Mouse (Mus musculus) lung, postnatal 0 days (tissue): Measurements from ENCODE around the gene Kcnk18. TPM values are rescaled to one million over a fixed set of nuclear protein-coding genes. Genes with fewer than 3 reads are reported as not detected.
A peak's percentile ranks its signal among the peaks of the same experiment; 100 is the strongest.

ENCODE experiments used
- ATAC-seq: fragments of 200-750 bp; cut with Nextera tagmentation; 2 replicates; pipeline ENCODE4 v1.8.0; 2017; ENCODE audit warnings: moderate library complexity
- DNase-seq: peaks from one replicate; pipeline ENCODE4 v3.0.0-alpha.2; 2016; ENCODE audit warnings: low spot score
- H3K27ac ChIP-seq: fragments of 300-500 bp; sonication (generic); 2 replicates; pipeline ENCODE4 v1.5.1; 2014; ENCODE audit warnings: antibody characterized with exemption, mild to moderate bottlenecking, low read length, mixed read lengths
- H3K27me3 ChIP-seq: fragments of 300-500 bp; sonication (generic); replicated peaks from 2 replicates; pipeline ENCODE4 v1.6.1; 2014; ENCODE audit warnings: low read length, mixed read lengths; ENCODE audit not compliant: insufficient read depth
- H3K36me3 ChIP-seq: fragments of 300-500 bp; sonication (generic); 2 replicates; pipeline ENCODE4 v1.6.1; 2014; ENCODE audit warnings: low read length, mixed read lengths; ENCODE audit not compliant: insufficient read depth
- H3K4me1 ChIP-seq: fragments of 300-500 bp; sonication (generic); 2 replicates; pipeline ENCODE4 v1.6.1; 2014; ENCODE audit warnings: antibody characterized with exemption, low read depth, low read length, mixed read lengths; ENCODE audit not compliant: insufficient read depth
- H3K4me2 ChIP-seq: fragments of 300-500 bp; sonication (generic); replicated peaks from 2 replicates; pipeline ENCODE4 v1.6.1; 2014; ENCODE audit warnings: low read depth, mild to moderate bottlenecking, low read length, moderate library complexity, mixed read lengths
- H3K4me3 ChIP-seq: fragments of 300-500 bp; sonication (generic); 2 replicates; pipeline ENCODE4 v1.5.1; 2014; ENCODE audit warnings: low read depth, low read length
- H3K9ac ChIP-seq: fragments of 300-500 bp; sonication (generic); replicated peaks from 2 replicates; pipeline ENCODE4 v1.6.1; 2014; ENCODE audit warnings: low read depth, mild to moderate bottlenecking
- H3K9me3 ChIP-seq: fragments of 300-500 bp; sonication (generic); 2 replicates; pipeline ENCODE4 v1.6.1; 2016; ENCODE audit warnings: low read length, mixed read lengths
- CTCF ChIP-seq: IDR thresholded peaks from 2 replicates; pipeline ENCODE4 v1.5.1; 2016; ENCODE audit warnings: antibody characterized with exemption, mild to moderate bottlenecking
- EP300 ChIP-seq: IDR thresholded peaks from 2 replicates; pipeline ENCODE4 v1.6.1; 2016; ENCODE audit warnings: antibody characterized with exemption, mild to moderate bottlenecking, control low read depth
- WGBS: fragments of 180-500 bp; shearing (Covaris S2); extraction: QIAGEN DNeasy Blood & Tissue Kit; methylation state at CpG from one replicate; pipeline ENCODE4 v1.1.7; 2014; 5-methylcytosine and 5-hydroxymethylcytosine counted together
- polyA plus RNA-seq: library from polyadenylated mRNA; unstranded; fragments of >200 nt; fragmentation: Nextera tagmentation; extraction: Ambion mirVana; gene quantifications from 2 replicates; pipeline ENCODE4 v1.2.1, GENCODE M21; 2015

The Kcnk18 gene
- not detected in 2 replicates for polyA plus RNA-seq

DNA sequence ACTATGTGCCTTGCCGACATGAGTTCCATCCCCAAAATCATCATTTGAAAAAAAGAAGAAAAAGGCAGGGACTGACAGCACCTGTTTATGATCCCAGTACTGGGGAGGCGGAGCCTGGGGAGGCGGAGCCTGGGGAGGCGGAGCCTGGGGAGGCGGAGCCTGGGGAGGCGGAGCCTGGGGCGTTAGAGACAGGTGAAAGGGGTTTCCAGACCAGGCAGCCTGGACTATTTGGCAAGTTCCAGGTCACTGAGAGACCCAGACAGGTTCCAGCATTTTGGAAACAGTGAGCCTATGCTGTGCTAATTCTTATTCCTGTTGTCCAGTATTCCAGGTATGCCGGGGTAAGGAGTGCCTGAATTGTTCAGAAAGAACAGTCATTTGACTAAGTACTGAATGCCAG lies at the start of gene Kcnk18:
TSS of gene Kcnk18 (plus strand) at position 224 of the 400 bp plus-strand sequence.
- DNase-seq (no peak), ATAC-seq (no peak)
- Histone ChIP-seq H3K27me3 (no peaks in the 10 kb centered on the region), H3K9ac (no peak within 1 kb of the TSS), H3K27ac (no peak within 1 kb of the TSS), H3K36me3 (no peaks in the 10 kb centered on the region), H3K4me3 (no peak within 1 kb of the TSS), H3K4me1 (no peaks in the 10 kb centered on the region), H3K9me3 (no peaks in the 10 kb centered on the region), H3K4me2 (no peak within 1 kb of the TSS)
- WGBS, result 85% methylated on average over 8 of the region's 8 CpGs
- no peak for TF ChIP-seq EP300
- TF ChIP-seq CTCF, result no peak

DNA sequence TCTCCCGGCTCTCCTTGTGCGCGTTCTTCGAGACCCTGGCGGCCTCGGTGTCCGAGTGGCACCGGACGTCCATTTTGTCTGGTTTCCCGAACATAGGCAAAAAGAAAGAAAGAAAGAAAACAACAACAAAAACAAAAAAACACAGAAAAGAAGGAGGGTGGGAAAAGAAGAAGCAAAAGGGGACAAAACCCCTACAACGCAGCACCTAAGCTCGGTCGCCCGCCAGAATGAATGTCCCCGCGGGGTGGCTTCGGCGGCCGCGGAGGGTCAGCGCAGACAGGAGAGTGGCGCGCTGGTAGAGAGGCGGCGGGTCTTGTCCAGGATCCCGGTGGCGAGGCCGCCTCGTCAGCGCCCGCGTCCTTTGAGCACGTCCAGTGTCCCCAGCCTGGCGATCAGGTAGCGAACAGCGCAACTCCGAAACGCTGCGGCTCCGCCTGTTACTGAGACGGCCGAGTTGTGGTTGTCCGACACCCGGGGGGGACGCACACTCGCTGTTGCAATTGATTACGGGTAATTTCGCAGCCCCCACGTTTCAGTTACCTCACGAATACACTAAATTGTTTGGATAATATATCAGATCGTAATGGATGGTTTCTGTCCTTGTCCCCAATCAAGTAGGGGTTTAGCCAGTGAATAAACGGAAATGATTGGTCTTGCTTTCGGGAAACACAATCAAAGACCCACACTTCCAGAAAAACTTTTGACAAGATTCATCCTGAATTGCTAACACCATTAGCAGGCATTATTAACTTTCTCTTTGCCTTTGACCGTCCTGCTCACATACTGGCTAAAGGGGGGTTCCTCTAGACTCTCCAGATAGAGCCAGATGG lies 48.9 kb upstream of the Kcnk18 start, which contains the start of gene Vax1:
TSS of gene Vax1 (minus strand) at position 121 of the 830 bp plus-strand sequence.
- no peaks in the 10 kb centered on the region for H3K9me3 ChIP-seq
- peak within 1 kb of the TSS; percentile 54 for H3K4me2 ChIP-seq
- no peak for TF ChIP-seq CTCF
- TF ChIP-seq EP300, result no peak
- 0 out of 2 replicates have a peak, but pooled peaks cover 6% of the 10 kb centered on the region for H3K4me1 ChIP-seq
- no peaks in the 10 kb centered on the region for H3K36me3 ChIP-seq
- H3K27me3 ChIP-seq, result peaks cover 91% of the 10 kb centered on the region
- H3K4me3 ChIP-seq, result peak within 1 kb of the TSS; percentile 33
- 1% methylated on average over 54 of the region's 54 CpGs for WGBS
- no peak within 1 kb of the TSS for H3K9ac ChIP-seq
- no peak within 1 kb of the TSS for H3K27ac ChIP-seq
- ATAC-seq (no peak), DNase-seq (no peak)

DNA sequence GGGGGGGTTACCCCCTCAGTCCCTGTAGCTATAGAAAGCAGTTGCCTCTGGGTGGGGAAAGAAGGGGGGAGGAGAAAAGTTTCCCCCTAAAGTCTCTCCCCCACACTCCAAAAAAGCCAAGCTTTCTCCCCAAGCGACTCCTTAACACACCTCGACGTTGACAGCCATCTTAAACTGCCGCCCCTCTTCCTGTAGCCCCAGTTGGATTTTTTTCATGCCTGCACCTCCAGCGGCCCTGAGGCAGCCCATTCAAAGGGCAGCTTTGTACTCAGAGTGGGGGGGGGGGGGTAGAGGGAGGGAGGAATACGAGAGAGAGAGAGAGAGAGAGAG lies 48.3 kb upstream of the Kcnk18 start:
- TF ChIP-seq EP300 (no peak), CTCF (no peak)

DNA sequence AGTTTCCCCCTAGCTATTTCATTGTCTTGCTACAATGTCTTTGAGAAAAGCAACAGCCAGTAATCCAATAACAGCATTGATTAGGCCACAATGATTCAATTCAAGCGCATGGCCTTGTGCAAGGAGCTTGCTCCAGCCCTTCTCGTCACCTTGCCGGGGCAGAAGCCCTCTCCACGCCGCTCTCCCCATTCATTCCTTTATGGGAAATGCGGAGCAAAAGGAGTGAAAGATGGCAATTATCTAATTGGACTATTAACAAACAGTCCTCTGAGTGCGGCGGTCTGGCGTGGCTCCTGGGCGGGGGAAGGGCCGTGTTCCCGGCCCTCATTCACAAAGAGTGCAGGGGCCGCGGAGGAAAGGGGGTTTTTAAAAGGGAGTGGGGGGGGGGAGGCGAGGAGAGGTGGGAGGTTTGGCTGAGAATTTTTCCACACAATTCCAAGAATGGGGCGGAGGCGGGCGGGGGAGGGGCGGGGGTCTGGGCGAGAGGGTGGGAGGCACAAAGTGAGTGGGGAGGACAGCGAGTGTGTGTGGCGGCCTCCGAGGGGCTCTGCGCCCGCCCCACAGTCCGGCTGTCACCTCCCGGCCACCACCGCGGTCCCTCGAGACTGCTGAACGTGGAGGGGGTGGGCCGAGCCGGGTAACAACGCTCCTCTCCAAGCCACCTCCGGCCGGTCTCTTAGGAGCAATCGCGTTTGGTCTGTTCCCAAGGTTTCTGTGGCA lies 47.7 kb upstream of the Kcnk18 start:
- ATAC-seq (no peak), DNase-seq (no peak)
- Histone ChIP-seq H3K4me1 (0 out of 2 replicates have a peak, but pooled peaks cover 6% of the 10 kb centered on the region), H3K36me3 (no peaks in the 10 kb centered on the region), H3K4me3 (no peak overlapping the region), H3K9ac (no peak overlapping the region), H3K4me2 (no peak overlapping the region), H3K27ac (no peak overlapping the region), H3K27me3 (peaks cover 85% of the 10 kb centered on the region), H3K9me3 (no peaks in the 10 kb centered on the region)
- WGBS, result 2% methylated on average over 26 of the region's 38 CpGs
- TF ChIP-seq EP300 (no peak), CTCF (no peak)

More for the DNA sequence above, 48.3 kb upstream of the Kcnk18 start:
- H3K4me3 ChIP-seq, result peak overlapping the region; percentile 33; the same call in 1 of the 2 replicates
- no peaks in the 10 kb centered on the region for H3K9me3 ChIP-seq
- no peak for DNase-seq
- H3K27ac ChIP-seq, result no peak overlapping the region
- H3K36me3 ChIP-seq, result no peaks in the 10 kb centered on the region
- 0 out of 2 replicates have a peak, but pooled peaks cover 6% of the 10 kb centered on the region for H3K4me1 ChIP-seq
- H3K9ac ChIP-seq, result no peak overlapping the region
- H3K27me3 ChIP-seq, result peaks cover 87% of the 10 kb centered on the region
- no peak for ATAC-seq
- no peak overlapping the region; the same call in 1 of the 2 replicates for H3K4me2 ChIP-seq
- 6% methylated on average over 5 of the region's 6 CpGs for WGBS

DNA sequence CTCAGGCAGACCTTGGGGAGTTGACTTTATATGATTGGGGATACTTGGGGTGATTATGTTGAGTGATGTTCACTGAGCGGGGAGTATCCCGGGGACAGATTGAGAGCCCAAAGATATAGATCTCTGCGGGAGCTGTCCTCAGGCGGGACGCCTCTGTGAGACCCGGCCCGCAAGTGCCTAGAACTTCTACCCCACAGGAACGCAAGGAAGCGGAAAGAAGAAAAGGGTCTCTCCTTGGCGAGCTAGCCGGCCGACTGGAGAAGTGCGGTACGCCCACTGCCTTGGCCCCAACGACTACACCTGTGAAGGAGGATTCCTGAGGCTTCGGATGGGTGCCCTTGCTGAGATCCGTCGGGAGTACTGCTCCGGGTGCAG lies 47.2 kb upstream of the Kcnk18 start:
- 0 out of 2 replicates have a peak, but pooled peaks cover 6% of the 10 kb centered on the region for H3K4me1 ChIP-seq
- H3K27me3 ChIP-seq, result peaks cover 79% of the 10 kb centered on the region
- H3K27ac ChIP-seq, result no peak overlapping the region
- DNase-seq (no peak), ATAC-seq (no peak)
- 0% methylated on average over 19 of the region's 19 CpGs for WGBS
- H3K36me3 ChIP-seq, result no peaks in the 10 kb centered on the region
- no peak for TF ChIP-seq CTCF
- TF ChIP-seq EP300, result no peak
- H3K4me2 ChIP-seq, result no peak overlapping the region
- no peaks in the 10 kb centered on the region for H3K9me3 ChIP-seq
- no peak overlapping the region for H3K4me3 ChIP-seq
- no peak overlapping the region for H3K9ac ChIP-seq

DNA sequence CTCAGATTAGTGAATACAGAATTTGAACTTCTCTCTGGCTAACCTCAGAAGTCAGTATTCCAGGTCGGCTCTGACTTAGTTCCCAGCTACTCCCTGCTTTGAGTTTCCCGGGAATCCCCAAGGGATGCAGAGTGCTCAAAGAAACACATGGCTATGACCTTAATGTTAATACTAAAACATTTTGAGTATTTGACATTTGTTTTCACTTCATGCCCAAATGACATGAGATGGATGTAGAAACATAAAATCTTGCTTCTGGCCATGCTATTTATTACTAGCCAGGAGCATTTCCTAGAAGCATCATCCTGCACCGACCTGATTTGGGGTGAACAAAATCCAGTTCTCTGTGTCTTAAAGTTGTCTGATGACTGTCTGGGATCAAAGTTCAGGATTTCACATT lies 46.2 kb upstream of the Kcnk18 start:
- Histone ChIP-seq H3K4me2 (no peak overlapping the region), H3K36me3 (no peaks in the 10 kb centered on the region), H3K27me3 (peaks cover 70% of the 10 kb centered on the region), H3K4me1 (0 out of 2 replicates have a peak, but pooled peaks cover 6% of the 10 kb centered on the region), H3K4me3 (no peak overlapping the region), H3K27ac (no peak overlapping the region), H3K9me3 (no peaks in the 10 kb centered on the region), H3K9ac (no peak overlapping the region)
- 3% methylated on average over 3 of the region's 3 CpGs for WGBS
- ATAC-seq (no peak), DNase-seq (no peak)
- TF ChIP-seq CTCF (no peak), EP300 (no peak)
